Mouse (Mus musculus): ENCODE results near the gene Aldh18a1. TPM values are rescaled to one million over a fixed set of nuclear protein-coding genes. Genes with fewer than 3 reads are reported as not detected.
"Not testable (repeated sequence)": the region's sequence is repeated elsewhere in the genome, so short reads cannot be mapped to it uniquely, and the experiment has no call there.

Aldh18a1 gene
- total and polyA plus RNA-seq, 3 experiments = 24.9 to 111 (median 43.7) TPM

- H3K36me3 ChIP-seq (replicated peaks) = no peaks in the 10 kb centered on the region
- no peak for ATAC-seq (ENCODE audit: extremely low read depth, insufficient number of reproducible peaks, low FRiP score, poor library complexity, severe bottlenecking)
- no peak for DNase-seq (ENCODE audit: low spot score)
- no peaks in the 10 kb centered on the region for H3K4me1 ChIP-seq (ENCODE audit: insufficient read depth, low read depth, low read length)
- peaks cover 10% of the 10 kb centered on the region for H3K27me3 ChIP-seq (ENCODE audit: insufficient read depth, low read length)
- no peak overlapping the region for H3K4me3 ChIP-seq (ENCODE audit: low read depth, low read length)
- TF ChIP-seq GATA1 (IDR thresholded peaks at IDR 0.05; ENCODE audit: borderline replicate concordance, low read length) = no peak
- no peak for TF ChIP-seq GATA2 (IDR thresholded peaks at IDR 0.05; ENCODE audit: borderline replicate concordance, low read depth, low read length)
- no peak for TF ChIP-seq CTCF (IDR thresholded peaks at IDR 0.05; ENCODE audit: low read depth, low read length)
- TF ChIP-seq TAL1 (conservative IDR thresholded peaks at IDR 0.05; ENCODE audit: low read depth, low read length) = no peak
- no peak for TF ChIP-seq POLR2AphosphoS5 (IDR thresholded peaks at IDR 0.05; ENCODE audit: insufficient replicate concordance, low read depth, low read length)
- no peaks in the 10 kb centered on the region for H3K9me3 ChIP-seq (replicated peaks)
Observed at GRCm38 (mm10) chr19:40630606-40631005, 42.3 kb upstream of the Aldh18a1 start.

DNA sequence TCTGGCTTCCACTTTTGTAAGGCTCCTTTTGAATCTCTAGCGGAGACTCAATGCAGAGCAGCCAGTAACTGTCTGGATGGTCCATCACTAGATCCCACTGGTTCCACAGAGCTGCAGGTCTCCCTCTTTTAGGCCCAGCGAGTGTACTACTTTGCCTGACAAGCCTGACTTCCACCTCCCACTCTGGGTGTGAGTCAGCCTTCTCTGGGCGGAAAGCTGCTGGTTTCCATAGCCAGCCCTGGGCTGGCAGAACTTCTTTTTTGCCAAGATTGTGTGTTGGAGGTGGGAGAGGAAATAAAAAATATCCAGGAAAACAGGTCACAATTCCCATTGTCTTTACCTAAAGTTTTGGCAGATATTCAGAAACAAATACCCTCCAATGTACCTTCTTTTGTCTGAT, 41.8 kb upstream of the Aldh18a1 start:
- Histone ChIP-seq H3K9me3 (replicated peaks) (no peaks in the 10 kb centered on the region), H3K27me3 (ENCODE audit: insufficient read depth, low read length) (peaks cover 10% of the 10 kb centered on the region), H3K36me3 (replicated peaks) (no peaks in the 10 kb centered on the region), H3K4me1 (ENCODE audit: insufficient read depth, low read depth, low read length) (no peaks in the 10 kb centered on the region), H3K4me3 (ENCODE audit: low read depth, low read length) (no peak overlapping the region)
- DNase-seq (ENCODE audit: low spot score) (no peak), ATAC-seq (ENCODE audit: extremely low read depth, insufficient number of reproducible peaks, low FRiP score, poor library complexity, severe bottlenecking) (no peak)
- TF ChIP-seq GATA1 (IDR thresholded peaks at IDR 0.05; ENCODE audit: borderline replicate concordance, low read length) (no peak), POLR2AphosphoS5 (IDR thresholded peaks at IDR 0.05; ENCODE audit: insufficient replicate concordance, low read depth, low read length) (no peak), GATA2 (IDR thresholded peaks at IDR 0.05; ENCODE audit: borderline replicate concordance, low read depth, low read length) (no peak), CTCF (IDR thresholded peaks at IDR 0.05; ENCODE audit: low read depth, low read length) (no peak), TAL1 (conservative IDR thresholded peaks at IDR 0.05; ENCODE audit: low read depth, low read length) (no peak)

DNA sequence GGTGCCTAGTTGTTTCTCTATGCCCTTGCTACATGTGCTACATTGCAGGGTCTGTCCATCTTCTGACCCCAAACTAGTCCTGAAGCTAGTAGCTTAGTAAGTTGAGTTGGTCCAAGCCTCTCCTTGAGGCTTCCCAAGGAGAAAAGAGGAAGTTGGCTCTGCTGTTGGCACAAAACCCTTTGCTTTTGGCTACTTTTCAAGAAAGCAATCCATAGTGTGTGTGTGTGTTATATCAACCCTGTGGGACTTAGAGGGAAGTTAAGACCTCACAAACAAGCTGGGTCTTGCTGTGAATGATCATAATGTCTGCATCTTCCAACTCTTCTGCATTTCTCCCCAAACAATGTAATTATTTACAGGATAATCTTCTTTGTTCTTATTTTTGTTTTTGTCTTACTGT, 40.7 kb upstream of the Aldh18a1 start:
- Histone ChIP-seq H3K27me3 (ENCODE audit: insufficient read depth, low read length) (peaks cover 10% of the 10 kb centered on the region), H3K4me3 (ENCODE audit: low read depth, low read length) (no peak overlapping the region), H3K9me3 (replicated peaks) (no peaks in the 10 kb centered on the region), H3K36me3 (replicated peaks) (no peaks in the 10 kb centered on the region), H3K4me1 (ENCODE audit: insufficient read depth, low read depth, low read length) (no peaks in the 10 kb centered on the region)
- ATAC-seq (ENCODE audit: extremely low read depth, insufficient number of reproducible peaks, low FRiP score, poor library complexity, severe bottlenecking) (no peak), DNase-seq (ENCODE audit: low spot score) (no peak)
- TF ChIP-seq CTCF (IDR thresholded peaks at IDR 0.05; ENCODE audit: low read depth, low read length) (no peak), GATA1 (IDR thresholded peaks at IDR 0.05; ENCODE audit: borderline replicate concordance, low read length) (no peak), TAL1 (conservative IDR thresholded peaks at IDR 0.05; ENCODE audit: low read depth, low read length) (no peak), GATA2 (IDR thresholded peaks at IDR 0.05; ENCODE audit: borderline replicate concordance, low read depth, low read length) (no peak), POLR2AphosphoS5 (IDR thresholded peaks at IDR 0.05; ENCODE audit: insufficient replicate concordance, low read depth, low read length) (no peak)

GRCm38 (mm10) chr19:40625935-40626334, 37.7 kb upstream of the Aldh18a1 start:
- ATAC-seq (ENCODE audit: extremely low read depth, insufficient number of reproducible peaks, low FRiP score, poor library complexity, severe bottlenecking) (no peak), DNase-seq (ENCODE audit: low spot score) (no peak)
- no peak for TF ChIP-seq POLR2AphosphoS5 (IDR thresholded peaks at IDR 0.05; ENCODE audit: insufficient replicate concordance, low read depth, low read length)
- no peak for TF ChIP-seq GATA2 (IDR thresholded peaks at IDR 0.05; ENCODE audit: borderline replicate concordance, low read depth, low read length)
- TF ChIP-seq GATA1 (IDR thresholded peaks at IDR 0.05; ENCODE audit: borderline replicate concordance, low read length) = no peak
- TF ChIP-seq CTCF (IDR thresholded peaks at IDR 0.05; ENCODE audit: low read depth, low read length) = no peak
- no peak for TF ChIP-seq TAL1 (conservative IDR thresholded peaks at IDR 0.05; ENCODE audit: low read depth, low read length)

GRCm38 (mm10) chr19:40621616-40622015, 33.4 kb upstream of the Aldh18a1 start:
- H3K4me3 ChIP-seq (ENCODE audit: low read depth, low read length); H3K9me3 ChIP-seq (replicated peaks); DNase-seq (ENCODE audit: low spot score); H3K36me3 ChIP-seq (replicated peaks); ATAC-seq (ENCODE audit: extremely low read depth, insufficient number of reproducible peaks, low FRiP score, poor library complexity, severe bottlenecking); H3K4me1 ChIP-seq (ENCODE audit: insufficient read depth, low read depth, low read length): not testable (repeated sequence)
- H3K27me3 ChIP-seq (ENCODE audit: insufficient read depth, low read length) = peaks cover 16% of the 10 kb centered on the region

More at GRCm38 (mm10) chr19:40625935-40626334, 37.7 kb upstream of the Aldh18a1 start:
- H3K27me3 ChIP-seq (ENCODE audit: insufficient read depth, low read length) = peaks cover 5% of the 10 kb centered on the region
- no peak overlapping the region for H3K4me3 ChIP-seq (ENCODE audit: low read depth, low read length)
- H3K4me1 ChIP-seq (ENCODE audit: insufficient read depth, low read depth, low read length) = no peaks in the 10 kb centered on the region
- H3K36me3 ChIP-seq (replicated peaks) = no peaks in the 10 kb centered on the region
- H3K9me3 ChIP-seq (replicated peaks) = no peaks in the 10 kb centered on the region

DNA sequence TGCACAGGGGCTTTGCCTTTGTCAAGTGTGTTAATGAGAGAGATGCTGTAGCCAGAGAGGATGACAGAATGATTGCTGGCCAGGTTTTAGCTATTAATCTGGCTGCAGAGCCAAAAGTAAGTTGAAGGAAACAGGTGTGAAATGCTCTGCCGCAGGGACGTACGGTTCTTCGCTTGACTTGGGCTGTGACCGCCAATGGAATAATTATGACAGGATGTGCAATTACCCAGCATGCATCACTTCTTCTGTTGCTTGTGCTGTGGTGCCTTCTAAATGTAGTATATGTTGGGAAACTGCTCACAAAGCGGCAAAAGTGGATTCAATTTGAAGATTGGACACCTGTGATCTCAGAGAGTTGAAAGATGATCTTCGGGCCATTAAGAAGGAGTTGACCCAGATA, 27.8 kb upstream of the Aldh18a1 start:
- no peak for ATAC-seq (ENCODE audit: extremely low read depth, insufficient number of reproducible peaks, low FRiP score, poor library complexity, severe bottlenecking)
- H3K4me3 ChIP-seq (ENCODE audit: low read depth, low read length) = no peak overlapping the region
- peaks cover 30% of the 10 kb centered on the region for H3K27me3 ChIP-seq (ENCODE audit: insufficient read depth, low read length)
- peaks cover 11% of the 10 kb centered on the region for H3K4me1 ChIP-seq (ENCODE audit: insufficient read depth, low read depth, low read length)
- H3K36me3 ChIP-seq (replicated peaks) = no peaks in the 10 kb centered on the region
- DNase-seq (ENCODE audit: low spot score) = no peak
- TF ChIP-seq GATA1 (IDR thresholded peaks at IDR 0.05; ENCODE audit: borderline replicate concordance, low read length) (no peak), CTCF (IDR thresholded peaks at IDR 0.05; ENCODE audit: low read depth, low read length) (no peak), GATA2 (IDR thresholded peaks at IDR 0.05; ENCODE audit: borderline replicate concordance, low read depth, low read length) (no peak), TAL1 (conservative IDR thresholded peaks at IDR 0.05; ENCODE audit: low read depth, low read length) (no peak), POLR2AphosphoS5 (IDR thresholded peaks at IDR 0.05; ENCODE audit: insufficient replicate concordance, low read depth, low read length) (no peak)
- no peaks in the 10 kb centered on the region for H3K9me3 ChIP-seq (replicated peaks)

DNA sequence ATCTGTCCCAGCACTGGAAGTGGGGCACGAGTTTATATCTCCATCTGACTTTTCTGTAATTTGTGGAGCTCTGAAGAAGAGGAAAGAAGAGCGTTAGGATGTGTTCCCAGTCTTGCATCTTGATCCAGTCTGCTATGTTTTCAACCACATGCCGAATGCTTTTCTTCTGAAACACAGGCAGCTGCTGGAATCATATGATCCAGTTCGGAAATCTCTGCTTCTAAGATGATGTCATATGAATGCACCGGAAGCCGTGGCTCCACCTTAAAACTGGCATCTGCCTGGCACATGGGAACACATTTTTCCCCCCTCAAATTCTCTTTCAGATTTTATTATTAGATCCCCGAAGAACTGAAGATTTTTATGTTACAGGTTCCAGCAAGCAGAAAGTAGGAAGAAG, 26.5 kb upstream of the Aldh18a1 start:
- no peak for TF ChIP-seq POLR2AphosphoS5 (IDR thresholded peaks at IDR 0.05; ENCODE audit: insufficient replicate concordance, low read depth, low read length)
- TF ChIP-seq GATA2 (IDR thresholded peaks at IDR 0.05; ENCODE audit: borderline replicate concordance, low read depth, low read length) = no peak
- no peak for TF ChIP-seq CTCF (IDR thresholded peaks at IDR 0.05; ENCODE audit: low read depth, low read length)
- no peak for TF ChIP-seq TAL1 (conservative IDR thresholded peaks at IDR 0.05; ENCODE audit: low read depth, low read length)
- no peak for TF ChIP-seq GATA1 (IDR thresholded peaks at IDR 0.05; ENCODE audit: borderline replicate concordance, low read length)
- ATAC-seq (ENCODE audit: extremely low read depth, insufficient number of reproducible peaks, low FRiP score, poor library complexity, severe bottlenecking) (no peak), DNase-seq (ENCODE audit: low spot score) (no peak)
- Histone ChIP-seq H3K4me3 (ENCODE audit: low read depth, low read length) (no peak overlapping the region), H3K27me3 (ENCODE audit: insufficient read depth, low read length) (peaks cover 30% of the 10 kb centered on the region), H3K36me3 (replicated peaks) (peaks cover 6% of the 10 kb centered on the region), H3K9me3 (replicated peaks) (no peaks in the 10 kb centered on the region), H3K4me1 (ENCODE audit: insufficient read depth, low read depth, low read length) (peaks cover 11% of the 10 kb centered on the region)
